Mouse (Mus musculus) spleen, postnatal 10 days (tissue): ENCODE results near the gene Adamtsl3.
A peak's percentile ranks its signal among the peaks of the same experiment; 100 is the strongest.

Experiments used
- DNase-seq, 2 experiments: peaks; one replicate each; pipeline ENCODE4 v3.0.0; 2021 to 2022; ENCODE audit warnings: low spot score in 2 of 2

Adamtsl3 gene

DNA sequence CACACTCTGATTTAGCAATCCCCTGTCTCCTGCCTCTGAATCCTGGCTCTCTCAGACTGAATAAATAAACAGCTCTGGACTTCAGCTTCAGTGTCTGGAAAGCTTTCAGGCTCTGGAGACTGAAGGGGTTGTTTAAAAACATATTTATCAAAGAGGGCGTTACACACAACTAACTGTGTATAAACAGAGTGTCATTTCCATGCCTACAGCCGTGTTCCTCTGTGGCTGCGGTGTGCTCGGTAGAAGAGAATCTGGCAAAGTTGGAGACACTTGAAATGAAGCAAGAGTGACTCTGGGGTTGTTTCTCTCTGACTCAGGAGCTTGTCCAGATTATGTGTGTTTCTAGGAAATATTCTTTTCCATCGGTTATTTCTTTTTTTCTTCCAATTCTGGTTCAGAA, 167.0 kb downstream of the Adamtsl3 start:
- DNase-seq = no peak

DNA sequence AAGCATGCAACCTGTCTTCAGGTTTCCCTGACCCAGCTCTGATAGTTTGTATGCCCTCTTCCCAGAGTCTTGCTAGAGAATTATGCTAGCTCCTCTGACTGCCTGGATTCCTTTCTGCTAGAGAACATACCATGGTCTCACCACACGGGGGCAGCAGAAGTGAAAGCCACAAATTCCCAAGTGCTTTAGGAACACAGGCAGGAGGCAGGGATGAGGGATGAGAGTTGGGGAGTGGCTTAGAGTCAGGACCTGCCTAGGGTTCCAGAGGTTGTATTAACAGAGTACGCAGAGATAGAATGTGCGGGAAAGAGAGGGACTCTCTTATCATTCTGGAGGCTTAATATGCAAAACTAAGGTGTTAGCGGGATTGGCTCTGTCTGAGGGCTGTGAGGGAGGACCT, 168.6 kb downstream of the Adamtsl3 start:
- peak in 1 of 2 experiments; percentile 25 for DNase-seq

- DNase-seq = no peak
These were observed 195.1 kb downstream of the Adamtsl3 start for GRCm38 (mm10) chr7:82530583-82530982.

GRCm38 (mm10) chr7:82531376-82531775, 195.9 kb downstream of the Adamtsl3 start:
- DNase-seq = no peak

DNA sequence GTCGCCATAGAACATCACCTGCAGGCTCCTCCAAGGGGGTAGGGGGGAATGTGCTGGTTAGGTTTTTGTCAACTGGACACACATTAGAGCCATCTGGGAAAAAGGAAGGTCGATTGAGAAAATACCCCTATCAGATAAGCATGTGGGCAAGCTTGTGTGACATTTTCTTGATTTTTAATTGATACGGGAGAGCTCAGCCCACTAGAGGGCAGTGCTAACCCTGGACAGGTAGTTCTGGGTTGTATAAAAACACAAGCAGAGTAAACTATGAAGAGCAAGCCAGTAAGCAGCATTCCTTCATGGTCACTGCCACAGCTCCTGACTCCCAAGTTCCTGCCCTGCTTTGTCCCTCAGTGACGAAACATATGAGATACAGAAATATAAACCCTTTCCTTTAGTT, 197.7 kb downstream of the Adamtsl3 start:
- no peak for DNase-seq

- no peak for DNase-seq
These were observed 198.4 kb downstream of the Adamtsl3 start for GRCm38 (mm10) chr7:82533747-82534504.

DNA sequence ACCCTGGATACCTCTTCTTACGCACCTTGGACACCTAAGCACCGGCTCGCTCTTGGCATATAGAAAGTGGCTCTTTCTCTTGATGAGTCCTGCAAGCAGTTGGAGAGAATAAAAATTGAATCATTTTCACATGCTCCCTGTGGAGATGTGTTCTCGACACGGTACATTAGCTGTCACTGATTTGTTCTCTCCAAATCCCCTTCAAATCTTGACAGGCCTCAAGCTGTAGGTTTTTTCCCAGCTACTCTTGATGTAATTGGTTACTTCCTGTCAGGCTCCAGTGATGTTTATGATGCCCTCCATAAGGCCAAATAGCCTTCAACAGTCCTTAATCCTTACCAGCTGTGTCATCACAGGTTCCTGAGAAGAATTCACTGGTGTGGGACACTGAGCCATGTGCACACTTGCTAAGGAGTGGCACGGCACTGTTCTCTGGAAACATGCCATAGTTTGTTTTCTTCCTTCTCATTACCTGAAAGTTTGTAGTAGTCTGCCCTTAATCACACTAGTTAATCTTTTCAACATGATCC, 209.0 kb downstream of the Adamtsl3 start:
- DNase-seq = no peak

- DNase-seq = no peak
These were observed 216.5 kb downstream of the Adamtsl3 start for GRCm38 (mm10) chr7:82552005-82552404.

GRCm38 (mm10) chr7:82555803-82556202, 220.3 kb downstream of the Adamtsl3 start:
- no peak for DNase-seq

- no peak for DNase-seq
These were observed 220.9 kb downstream of the Adamtsl3 start for GRCm38 (mm10) chr7:82556417-82556816.

- no peak for DNase-seq
These were observed 221.6 kb downstream of the Adamtsl3 start for GRCm38 (mm10) chr7:82557111-82557510.

- no peak for DNase-seq
These were observed 231.2 kb downstream of the Adamtsl3 start for GRCm38 (mm10) chr7:82566688-82567087.

- DNase-seq = no peak
These were observed 232.3 kb downstream of the Adamtsl3 start for GRCm38 (mm10) chr7:82567811-82568210.

GRCm38 (mm10) chr7:82572981-82573380, 237.5 kb downstream of the Adamtsl3 start:
- DNase-seq = no peak

GRCm38 (mm10) chr7:82580007-82580406, 244.5 kb downstream of the Adamtsl3 start:
- DNase-seq = no peak

DNA sequence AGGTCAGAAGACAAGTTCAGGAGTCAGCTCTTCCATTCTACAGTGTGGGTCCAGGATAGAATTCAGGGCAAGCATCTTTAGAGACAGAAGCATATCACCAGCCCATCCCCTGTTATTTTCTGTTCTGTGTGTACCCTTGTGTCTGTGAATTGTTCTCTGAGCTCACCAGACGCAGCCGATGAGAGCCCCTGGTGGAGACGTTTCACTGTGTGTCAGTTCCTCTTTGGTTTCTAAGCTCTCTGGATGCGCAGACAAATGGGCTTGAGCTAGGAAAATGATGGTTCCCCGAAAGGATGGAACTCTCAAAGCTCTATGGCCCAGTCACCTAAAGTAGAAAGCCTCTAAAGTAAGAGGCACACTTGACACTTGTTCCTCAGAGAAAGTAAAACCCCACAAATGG, 246.3 kb downstream of the Adamtsl3 start:
- no peak for DNase-seq

GRCm38 (mm10) chr7:82582534-82582933, 247.0 kb downstream of the Adamtsl3 start:
- no peak for DNase-seq

- no peak for DNase-seq
These were observed 255.4 kb downstream of the Adamtsl3 start for GRCm38 (mm10) chr7:82590931-82591330.

DNA sequence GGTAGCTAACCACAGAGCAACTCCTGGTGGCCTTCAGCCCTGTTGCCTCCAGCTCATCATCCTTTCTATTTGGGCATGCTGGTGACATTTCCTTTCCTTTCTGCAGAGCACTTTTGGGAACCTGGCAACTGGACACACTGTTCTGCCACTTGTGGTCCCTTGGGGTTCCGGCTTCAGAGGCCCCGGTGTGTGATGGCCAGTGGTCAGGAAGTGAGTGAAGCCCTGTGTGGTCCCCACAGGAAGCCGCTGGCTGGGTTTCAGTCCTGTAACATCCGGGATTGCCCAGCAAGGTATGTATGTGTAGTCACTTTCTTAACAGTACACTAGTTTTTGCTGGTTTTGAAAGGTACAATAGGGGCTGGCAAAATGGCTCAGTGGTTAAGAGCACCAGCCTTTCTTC, 266.5 kb downstream of the Adamtsl3 start:
- DNase-seq = no peak

DNA sequence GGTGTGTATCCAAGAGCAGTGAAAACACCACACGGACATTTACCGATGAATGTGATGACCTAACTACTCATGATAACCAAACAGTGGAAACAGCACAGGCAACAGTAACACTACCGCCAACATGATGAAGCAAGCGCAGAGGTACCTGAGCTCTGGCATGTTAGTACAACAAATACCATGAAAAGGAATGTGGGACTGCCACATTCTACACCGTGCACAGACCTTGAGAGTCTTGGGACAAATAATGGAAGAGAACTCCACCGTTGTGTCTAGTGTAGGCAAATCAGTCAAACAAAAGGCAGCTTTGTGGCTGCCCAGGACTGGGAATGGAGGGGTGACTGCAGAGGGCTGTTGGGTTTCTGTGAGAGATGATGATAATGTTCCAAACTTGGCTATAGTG, 269.9 kb downstream of the Adamtsl3 start:
- DNase-seq = no peak

DNA sequence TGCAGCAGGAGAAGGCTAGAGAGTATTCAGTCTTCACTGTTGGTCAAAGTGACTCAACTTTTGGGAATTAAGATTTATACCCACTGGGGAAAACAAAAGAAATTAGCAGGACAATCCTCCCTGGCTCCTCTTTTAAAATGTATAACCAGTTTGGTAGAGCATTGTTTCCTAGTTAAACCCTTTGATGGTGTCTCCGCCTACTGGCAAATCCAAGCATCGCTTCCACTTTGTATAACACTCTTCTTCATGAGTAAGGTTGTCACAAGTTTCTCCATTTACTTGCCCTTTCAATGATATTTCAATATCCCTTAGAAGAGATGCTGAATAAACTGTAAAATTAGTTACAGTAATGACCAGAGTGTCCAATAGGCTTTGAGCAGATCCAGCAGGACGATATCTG, 274.1 kb downstream of the Adamtsl3 start:
- no peak for DNase-seq

GRCm38 (mm10) chr7:82625342-82625741, 289.8 kb downstream of the Adamtsl3 start:
- DNase-seq = peak; percentile 12 to 68

GRCm38 (mm10) chr7:82647183-82647582, 311.7 kb downstream of the Adamtsl3 start:
- DNase-seq = no peak

DNA sequence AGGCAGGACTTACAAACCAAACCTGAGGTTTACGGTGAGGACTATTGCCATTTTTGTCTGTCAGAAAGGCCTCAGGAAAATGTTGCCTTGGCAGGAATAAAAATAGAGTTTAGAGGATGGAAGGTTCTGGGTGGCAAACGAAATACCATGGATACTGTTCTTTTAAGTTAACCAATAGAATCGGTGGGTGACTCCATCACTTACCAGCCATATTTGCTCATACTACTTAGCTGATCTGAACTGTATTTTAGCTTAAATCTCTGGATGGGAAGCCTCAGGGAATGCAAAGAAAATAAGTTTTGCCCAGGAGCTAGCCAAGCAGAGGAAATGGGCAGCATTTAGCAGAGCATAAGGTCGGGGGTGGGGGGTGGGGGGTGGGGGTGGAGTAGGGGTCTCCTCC, 312.4 kb downstream of the Adamtsl3 start:
- no peak for DNase-seq
